Mouse (Mus musculus): ENCODE results near the gene Nr1i2.

- TF ChIP-seq CTCF (IDR thresholded peaks at IDR 0.05; ENCODE audit: extremely low read depth, insufficient read length, insufficient replicate concordance, low read depth, low read length) = no peak
- TF ChIP-seq POLR2A (IDR thresholded peaks at IDR 0.05; ENCODE audit: low read depth, low read length) = no peak
Measured at GRCm38 (mm10) chr16:38279794-38280193, 14.8 kb downstream of the Nr1i2 start.

All from small intestine, adult 2 months (tissue).